Mouse (Mus musculus) testis, postnatal 14 days (tissue): ENCODE data around the gene Tprn.
A peak's percentile ranks its signal among the peaks of the same experiment; 100 is the strongest.

Experiments used
- DNase-seq: peaks from one replicate; pipeline ENCODE4 v3.0.0; 2021; ENCODE audit warnings: low spot score

Gene Tprn

GRCm38 (mm10) chr2:25262291-25262767 lies at the start of gene Tprn:
TSS of gene Tprn (plus strand) at chr2:25262618.
- peak; percentile 96 for DNase-seq

DNA sequence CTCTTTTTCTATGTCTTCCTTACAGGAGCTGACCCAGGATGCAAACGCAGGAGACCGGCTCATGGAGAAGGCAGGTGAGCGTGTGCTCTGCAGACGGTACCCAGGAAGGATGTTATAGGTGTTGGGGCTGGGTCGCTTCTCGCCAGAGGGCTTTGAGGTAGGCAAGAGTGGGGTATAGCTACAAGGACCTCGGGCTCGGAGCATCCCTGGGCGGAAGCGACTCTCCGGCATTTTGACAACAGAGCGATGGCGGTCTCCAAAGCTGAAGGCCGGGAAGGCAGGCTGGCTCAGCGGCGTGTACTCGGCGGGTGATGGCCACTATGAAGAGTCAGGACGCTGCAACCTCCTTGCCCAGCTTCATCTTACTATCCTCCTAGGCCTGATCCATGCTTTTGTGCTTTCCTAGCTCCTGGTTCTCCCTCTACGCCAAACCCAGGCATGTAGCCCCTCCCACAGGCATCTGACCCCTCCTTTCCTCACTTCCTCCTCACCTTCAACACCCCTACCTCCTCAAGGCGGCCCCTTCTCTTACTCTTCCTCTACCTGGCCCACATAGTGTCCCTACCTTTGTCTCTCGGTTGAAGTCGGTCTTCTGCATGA lies 49.1 kb upstream of the Tprn start:
- no peak for DNase-seq

DNA sequence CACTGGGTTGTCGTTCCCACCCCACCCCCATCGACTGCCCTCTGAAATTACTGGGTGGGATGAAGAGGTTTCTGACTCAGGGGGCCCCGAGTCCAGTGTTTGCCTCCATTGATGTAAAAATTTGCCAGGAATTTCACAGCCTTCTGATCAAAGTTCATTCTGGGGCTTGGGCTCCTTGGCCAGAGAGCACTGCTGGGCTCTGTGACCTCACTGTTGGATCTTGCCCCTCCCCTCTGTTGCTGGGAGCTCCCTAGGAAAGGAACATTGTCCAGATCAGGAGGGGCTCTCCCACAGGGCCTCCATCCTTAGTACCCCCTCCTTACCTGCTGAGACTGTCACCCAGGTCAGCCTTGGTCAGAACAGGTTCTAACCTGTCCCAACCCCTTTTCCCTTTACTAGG lies 48.0 kb upstream of the Tprn start, which contains the start of gene Stpg3:
Gene Stpg3, minus strand, starts transcription at position 194 of the 400 bp plus-strand sequence.
- DNase-seq = no peak

GRCm38 (mm10) chr2:25217666-25218065 lies 44.8 kb upstream of the Tprn start:
- no peak for DNase-seq

GRCm38 (mm10) chr2:25218445-25218844 lies 44.0 kb upstream of the Tprn start, which contains the start of gene Fam166a:
TSS of gene Fam166a (plus strand) at chr2:25218745.
- DNase-seq = no peak

GRCm38 (mm10) chr2:25221331-25221772 lies 41.1 kb upstream of the Tprn start:
- DNase-seq = no peak

GRCm38 (mm10) chr2:25223681-25224491 lies 38.5 kb upstream of the Tprn start:
- peak; percentile 81 for DNase-seq

- DNase-seq = no peak
Observed at GRCm38 (mm10) chr2:25224492-25224765, 38.0 kb upstream of the Tprn start, which contains the start of gene Tubb4b. TSS of gene Tubb4b (minus strand) at chr2:25224702.

- peak; percentile 100 for DNase-seq
Observed at GRCm38 (mm10) chr2:25224766-25225752, 37.4 kb upstream of the Tprn start.

DNA sequence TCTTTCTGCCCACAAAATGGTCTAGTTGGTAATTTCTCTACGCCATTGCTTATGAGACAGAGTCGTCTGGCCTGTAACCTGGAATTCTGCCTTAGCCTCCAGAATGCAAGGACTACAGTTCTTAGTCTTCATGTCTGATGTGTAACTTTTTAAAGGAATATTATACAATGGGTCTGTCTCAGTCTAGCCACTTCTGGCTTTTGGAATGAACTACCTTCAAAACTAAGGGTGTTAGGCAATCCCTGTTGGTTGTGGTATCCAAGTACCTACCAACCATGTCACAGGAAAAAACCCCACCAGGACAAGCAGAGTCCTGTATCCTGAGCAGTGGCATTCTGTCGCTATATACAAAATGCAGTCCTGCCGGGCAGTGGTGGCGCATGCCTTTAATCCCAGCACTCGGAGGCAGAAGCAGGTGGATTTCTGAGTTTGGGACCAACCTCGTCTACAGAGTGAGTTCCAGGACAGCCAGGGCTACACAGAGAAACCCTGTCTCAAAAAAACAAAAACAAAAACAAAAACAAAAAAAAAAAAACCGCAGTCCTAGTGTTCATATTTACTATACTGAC lies 36.5 kb upstream of the Tprn start:
- DNase-seq = no peak

- DNase-seq = no peak
Observed at GRCm38 (mm10) chr2:25226864-25227263, 35.6 kb upstream of the Tprn start.

DNA sequence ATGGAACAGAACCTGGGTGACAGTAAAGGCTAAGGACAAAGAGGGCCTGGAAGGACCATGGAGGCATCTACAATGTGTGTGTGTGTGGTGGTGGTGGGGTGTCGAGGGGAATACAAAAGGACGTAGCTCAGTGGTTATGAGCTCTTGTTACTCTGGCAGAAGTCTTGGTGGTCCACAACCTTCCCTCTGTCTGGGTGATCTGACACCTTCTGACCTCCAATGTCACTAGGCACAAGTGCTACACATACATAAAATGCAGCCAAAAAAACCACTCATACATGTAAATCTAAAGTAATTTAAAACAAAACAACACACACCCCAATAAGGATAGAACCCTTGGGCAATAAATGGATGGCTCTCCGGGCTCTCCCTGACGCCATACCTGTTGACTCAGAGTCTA lies 35.0 kb upstream of the Tprn start:
- DNase-seq = no peak

DNA sequence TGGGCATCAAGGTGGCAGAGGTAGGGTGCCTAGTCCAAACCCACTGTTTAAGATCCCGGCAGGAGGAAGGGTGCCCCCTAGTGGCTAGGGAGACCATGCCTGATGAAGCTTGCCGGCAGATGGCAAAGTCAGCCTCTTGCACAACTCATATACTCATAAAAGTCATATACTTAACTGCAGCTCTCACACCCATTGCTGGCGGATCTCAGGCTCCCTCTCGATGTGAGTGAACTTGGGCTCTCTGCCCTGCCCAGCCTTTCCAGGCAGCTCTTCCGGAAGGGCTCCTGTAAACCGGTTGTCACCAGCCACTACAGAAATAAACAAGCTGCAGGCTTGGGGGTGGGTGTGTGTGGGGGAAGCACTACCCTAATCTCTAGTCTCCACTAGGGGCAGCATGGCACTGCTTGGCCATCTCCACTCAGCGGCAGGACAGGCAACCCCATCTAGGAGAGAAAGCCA lies 34.0 kb upstream of the Tprn start:
- peak; percentile 76 for DNase-seq

GRCm38 (mm10) chr2:25228995-25229530 lies 33.4 kb upstream of the Tprn start:
- DNase-seq = no peak

- no peak for DNase-seq
Observed at GRCm38 (mm10) chr2:25229582-25229981, 32.8 kb upstream of the Tprn start.

- no peak for DNase-seq
Observed at GRCm38 (mm10) chr2:25230581-25230980, 31.8 kb upstream of the Tprn start.

- DNase-seq = no peak
Observed at GRCm38 (mm10) chr2:25231038-25231437, 31.4 kb upstream of the Tprn start.

GRCm38 (mm10) chr2:25233421-25233820 lies 29.0 kb upstream of the Tprn start:
- no peak for DNase-seq

DNA sequence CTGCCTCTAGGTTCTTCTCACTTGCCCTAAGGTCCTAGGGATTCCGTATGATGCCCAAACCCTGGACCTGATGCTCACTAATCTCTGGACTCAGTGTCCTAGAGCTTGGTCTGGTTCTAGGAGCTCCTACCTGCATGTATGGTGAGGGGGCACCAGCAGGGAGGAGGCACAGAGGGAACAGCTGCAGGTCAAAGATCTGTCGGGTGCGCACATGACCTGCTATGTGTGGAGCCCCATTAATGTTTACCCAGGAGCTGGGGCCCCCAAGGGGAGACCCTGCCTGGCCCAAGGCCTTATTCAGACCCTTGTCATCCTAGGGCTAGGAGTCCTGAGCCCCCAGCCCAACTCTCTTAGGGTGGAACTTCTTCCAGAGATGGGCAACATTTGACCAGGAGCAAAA lies 28.4 kb upstream of the Tprn start, which contains the start of gene Slc34a3:
Gene Slc34a3, minus strand, starts transcription at position 315 of the 400 bp plus-strand sequence.
- no peak for DNase-seq

DNA sequence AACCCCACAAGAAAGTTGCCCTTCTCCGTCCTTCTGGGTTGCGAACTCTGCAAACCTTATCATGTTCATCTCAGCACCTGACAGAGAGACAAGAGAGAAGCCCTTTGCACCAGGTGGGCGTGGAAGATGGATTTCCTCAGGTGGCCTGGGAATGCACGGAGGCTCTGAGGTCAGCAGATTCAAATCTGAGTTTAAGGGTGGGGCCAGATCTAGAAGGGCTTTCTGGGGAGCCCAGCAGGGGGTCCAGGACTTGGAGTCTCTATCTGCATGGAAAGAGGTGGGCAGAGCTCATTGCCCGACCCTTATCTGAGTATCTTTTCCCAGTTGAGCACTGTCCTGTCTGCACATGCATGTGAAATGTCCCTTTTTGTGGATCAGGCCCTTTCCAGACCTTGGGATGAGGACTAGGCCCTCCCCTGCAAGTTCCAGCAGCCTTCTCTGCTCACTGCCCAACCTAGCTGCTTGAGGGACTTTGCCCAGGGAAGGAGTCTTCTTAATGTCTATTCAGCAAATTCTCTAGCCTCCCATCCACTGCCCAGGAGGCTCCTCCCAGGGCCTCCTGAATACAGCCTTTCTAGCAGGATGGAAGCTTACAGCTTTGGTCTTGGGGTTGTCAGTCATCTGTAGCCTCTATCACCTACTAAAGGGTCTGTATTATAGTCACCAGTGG lies 27.7 kb upstream of the Tprn start:
- DNase-seq = no peak

DNA sequence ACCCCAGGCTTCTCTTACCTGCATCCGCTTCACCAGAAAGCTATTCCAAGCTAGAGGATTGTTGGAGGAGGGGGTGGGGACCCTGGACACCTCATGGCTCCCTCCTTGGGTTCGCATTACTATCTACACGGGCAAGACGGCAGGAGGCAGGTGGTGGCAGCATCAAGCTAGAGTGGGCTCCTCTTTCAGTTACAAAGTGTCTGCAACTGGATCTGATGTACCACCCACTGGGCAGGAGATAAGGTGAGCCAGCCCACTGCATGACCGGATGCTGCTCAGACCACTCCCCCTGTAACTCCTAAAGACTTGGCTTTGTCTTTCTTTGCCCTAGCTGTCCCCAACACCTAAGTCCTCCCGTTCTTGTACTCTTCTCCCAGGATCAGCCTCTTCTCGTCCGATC lies 25.8 kb upstream of the Tprn start, which contains the start of gene Rnf224:
Gene Rnf224, minus strand, starts transcription at position 174 of the 400 bp plus-strand sequence.
- DNase-seq = no peak
